ENCODE assay signal across 10 mouse cellular contexts in genomic region chr11:88576233-88576998, GRCm38 (mm10).
A peak's percentile ranks its signal among the peaks of the same experiment; 100 is the strongest.
DNase-seq lines count a peak whose midpoint lies in the region; ATAC-seq and TF ChIP-seq lines count a peak whose summit lies in the region.
"Had no signal": no experiment of that assay in that cellular context is flagged by ENCODE, and none has a peak within 500 bp of the region (broad histone marks: within the 10 kb centered on the region; RNA-seq: fewer than 3 reads in every experiment).

No protein-coding gene starts in this region.

- H3K9ac ChIP-seq in hindbrain, embryonic 13.5 days, result no peak overlapping the region
- H3K9ac ChIP-seq: limb, embryonic 12.5 days had no signal

- no peak for DNase-seq in frontal cortex, postnatal 25 days (ENCODE audit: low spot score in 2 of 2)
- DNase-seq in thymus, adult 2 months, result peak; percentile 53
- no peak for DNase-seq in adrenal gland, adult 2 months
- DNase-seq in adrenal gland, postnatal 36 days, result no peak
- DNase-seq: kidney, adult 18-20 months had no signal

- no peaks in the 10 kb centered on the region for H3K27me3 ChIP-seq in megakaryocyte, embryonic 14.5 days (replicated peaks)
- H3K27me3 ChIP-seq in hindbrain, embryonic 13.5 days, result no peaks in the 10 kb centered on the region
- H3K27me3 ChIP-seq in thymus, adult 2 months (ENCODE audit: control insufficient read depth, insufficient read depth, low read length), result no peaks in the 10 kb centered on the region

- no peak for TF ChIP-seq POLR2A in thymus, adult 2 months (IDR thresholded peaks at IDR 0.05; ENCODE audit: control insufficient read depth, extremely low read depth, insufficient read depth, low read length, poor library complexity)

- no peak for TF ChIP-seq CTCF in thymus, adult 2 months (IDR thresholded peaks at IDR 0.05; ENCODE audit: borderline replicate concordance, control insufficient read depth, extremely low read depth, insufficient read depth, low read length, poor library complexity)

- H3K4me2 ChIP-seq in hindbrain, embryonic 13.5 days, result no peak overlapping the region
- H3K4me2 ChIP-seq: limb, embryonic 12.5 days had no signal

- 64% methylated on average over 7 of the region's 7 CpGs for WGBS in hindbrain, embryonic 13.5 days
- WGBS in thymus, adult 2 months, result 27% methylated on average over 7 of the region's 7 CpGs

- ATAC-seq in frontal cortex, adult (ENCODE audit: low TSS enrichment), result peak; percentile 78
- ATAC-seq in megakaryocyte, adult 5-6 weeks (ENCODE audit: poor library complexity, severe bottlenecking), result no peak
- no peak for ATAC-seq in hindbrain, embryonic 13.5 days (ENCODE audit: low FRiP score)

- peak overlapping the region; percentile 72 for H3K27ac ChIP-seq in hindbrain, embryonic 13.5 days
- peak overlapping the region; percentile 82 for H3K27ac ChIP-seq in thymus, adult 2 months (ENCODE audit: control insufficient read depth, insufficient read depth, low read length)
- H3K27ac ChIP-seq: limb, embryonic 12.5 days had no signal

- H3K4me1 ChIP-seq in megakaryocyte, embryonic 14.5 days, result peaks cover 94% of the 10 kb centered on the region
- H3K4me1 ChIP-seq in hindbrain, embryonic 13.5 days (replicated peaks), result peaks cover 91% of the 10 kb centered on the region
- peaks cover 43% of the 10 kb centered on the region for H3K4me1 ChIP-seq in thymus, adult 2 months (replicated peaks; ENCODE audit: control insufficient read depth, insufficient read depth, low read length)

- H3K9me3 ChIP-seq in megakaryocyte, embryonic 14.5 days, result no peaks in the 10 kb centered on the region
- H3K9me3 ChIP-seq in hindbrain, embryonic 13.5 days, result no peaks in the 10 kb centered on the region
- H3K9me3 ChIP-seq: limb, embryonic 12.5 days had no signal

- peaks cover 72% of the 10 kb centered on the region for H3K36me3 ChIP-seq in megakaryocyte, embryonic 14.5 days (replicated peaks; ENCODE audit: low read length)
- H3K36me3 ChIP-seq in hindbrain, embryonic 13.5 days, result no peaks in the 10 kb centered on the region
- no peaks in the 10 kb centered on the region for H3K36me3 ChIP-seq in thymus, adult 2 months (ENCODE audit: control insufficient read depth, insufficient read depth, low read length)

- peak overlapping the region; percentile 74 for H3K4me3 ChIP-seq in megakaryocyte, embryonic 14.5 days (replicated peaks)
- no peak overlapping the region for H3K4me3 ChIP-seq in hindbrain, embryonic 13.5 days
- no peak overlapping the region for H3K4me3 ChIP-seq in thymus, adult 2 months (ENCODE audit: control insufficient read depth, insufficient read depth, low read length)
- H3K4me3 ChIP-seq: limb, embryonic 12.5 days had no signal
